Mouse (Mus musculus) erythroblast, embryonic 14.5 days (primary cell): ENCODE results near the gene Gm37240.

Source experiments
- GATA1 ChIP-seq: IDR thresholded peaks from 2 replicates; pipeline ENCODE4 v1.6.1; 2012; ENCODE audit warnings: low read length, inconsistent platforms, mixed read lengths
- TAL1 ChIP-seq: IDR thresholded peaks from 3 replicates; pipeline ENCODE4 v1.6.1; 2012; ENCODE audit warnings: low read length, inconsistent platforms, mixed read lengths

DNA sequence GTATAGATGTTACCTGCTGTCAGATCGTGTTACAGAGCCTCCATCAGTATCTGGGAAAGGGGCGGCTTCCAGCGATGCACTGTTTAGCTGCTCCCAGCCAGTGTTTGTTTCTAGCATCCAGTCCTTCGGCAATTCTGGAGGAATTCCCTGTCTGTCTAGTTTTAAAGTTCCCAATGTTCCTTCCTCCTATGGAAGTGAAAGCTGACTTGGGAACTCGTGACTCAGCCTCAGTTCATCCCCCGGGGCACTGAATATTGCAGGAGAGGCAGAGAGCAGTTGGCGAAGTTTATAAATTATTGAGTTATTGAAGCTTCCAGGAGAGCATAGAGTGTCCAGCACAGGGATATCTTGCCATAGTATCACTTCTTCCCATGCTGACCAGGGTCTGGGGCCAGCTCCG, 697.5 kb downstream of the Gm37240 start:
- TF ChIP-seq GATA1, result no peak
- no peak for TF ChIP-seq TAL1
